ENCODE assay signal across 16 mouse cellular contexts in the genomic region with DNA sequence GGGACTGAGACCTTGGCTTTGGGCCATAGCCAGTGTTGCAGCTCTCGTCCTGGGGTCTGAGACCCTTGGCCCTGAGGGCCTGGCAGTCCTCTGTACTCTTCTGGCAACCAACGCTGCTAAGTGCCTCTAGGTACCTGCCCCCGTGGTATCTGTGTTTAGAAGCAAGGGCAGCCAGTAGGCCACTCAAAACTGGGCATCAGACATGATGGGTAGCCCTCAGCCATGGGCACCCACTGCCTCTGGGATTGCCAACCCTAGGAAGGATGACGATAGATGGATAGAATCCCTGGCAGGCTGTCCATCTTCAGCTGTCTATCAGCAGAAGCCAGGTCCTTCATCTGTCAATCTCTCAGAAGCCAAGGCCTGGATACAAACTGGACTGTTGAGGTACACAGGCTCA.
"Had no signal": no experiment of that assay in that cellular context is flagged by ENCODE, and none has a peak within 500 bp of the region (broad histone marks: within the 10 kb centered on the region; RNA-seq: fewer than 3 reads in every experiment).

No protein-coding gene starts in this region.

- H3K4me2 ChIP-seq: limb, embryonic 13.5 days; liver, embryonic 13.5 days; midbrain, embryonic 11.5 days had no signal

- H3K27ac ChIP-seq: limb, embryonic 10.5 days; limb, embryonic 13.5 days; liver, embryonic 13.5 days; stomach, postnatal 0 days had no signal

- H3K36me3 ChIP-seq: limb, embryonic 10.5 days; limb, embryonic 13.5 days; liver, embryonic 13.5 days had no signal

- H3K27me3 ChIP-seq: liver, embryonic 13.5 days had no signal

- H3K9me3 ChIP-seq: limb, embryonic 10.5 days; limb, embryonic 13.5 days; liver, embryonic 13.5 days had no signal

- H3K4me3 ChIP-seq: limb, embryonic 10.5 days; limb, embryonic 13.5 days; liver, embryonic 13.5 days had no signal

- H3K4me1 ChIP-seq: liver, embryonic 13.5 days had no signal

- DNase-seq: liver; liver, embryonic 13.5 days; lung, adult 2 months; lung, postnatal 14 days; lung, postnatal 4 days; midbrain, embryonic 14.5 days; right cerebral cortex, adult 18-20 months; right cerebral cortex, postnatal 14 days; right cerebral cortex, postnatal 4 days; thymus, adult 2 months; thymus, postnatal 14 days; thymus, postnatal 4 days had no signal

- H3K9ac ChIP-seq: limb, embryonic 13.5 days; liver, embryonic 13.5 days had no signal
